Mouse (Mus musculus) stomach, embryonic 14.5 days (tissue): ENCODE measurements around the gene BC052040. TPM values are rescaled to one million over a fixed set of nuclear protein-coding genes. Genes with fewer than 3 reads are reported as not detected.

ENCODE experiments used
- ATAC-seq: fragments of 200-750 bp; cut with Nextera tagmentation; 2 replicates; pipeline ENCODE4 v1.8.0; 2017; ENCODE audit warnings: low read depth, moderate TSS enrichment; ENCODE audit not compliant: insufficient number of reproducible peaks, insufficient read depth, low FRiP score
- H3K27ac ChIP-seq: fragments of 300-500 bp; sonication (generic); 2 replicates; pipeline ENCODE4 v1.5.1; 2014; ENCODE audit warnings: mild to moderate bottlenecking, low read length, moderate library complexity, mixed read lengths
- H3K27me3 ChIP-seq: fragments of 300-500 bp; sonication (generic); 2 replicates; pipeline ENCODE4 v1.6.1; 2014; ENCODE audit warnings: low read length, control low read depth, mixed read lengths; ENCODE audit not compliant: control insufficient read depth, insufficient read depth
- H3K36me3 ChIP-seq: fragments of 300-500 bp; sonication (generic); 2 replicates; pipeline ENCODE4 v1.6.1; 2014; ENCODE audit warnings: mild to moderate bottlenecking, control low read depth, low read length, moderate library complexity, mixed read lengths; ENCODE audit not compliant: control insufficient read depth, insufficient read depth
- H3K4me1 ChIP-seq: fragments of 300-500 bp; sonication (generic); 2 replicates; pipeline ENCODE4 v1.6.1; 2014; ENCODE audit warnings: low read length, control low read depth, mixed read lengths; ENCODE audit not compliant: control insufficient read depth, insufficient read depth
- H3K4me2 ChIP-seq: fragments of 300-500 bp; sonication (generic); replicated peaks from 2 replicates; pipeline ENCODE4 v1.6.1; 2014; ENCODE audit warnings: low read depth, low read length, control low read depth
- H3K4me3 ChIP-seq: fragments of 300-500 bp; sonication (generic); 2 replicates; pipeline ENCODE4 v1.5.1; 2014; ENCODE audit warnings: low read depth, low read length, control low read depth
- H3K9ac ChIP-seq: fragments of 300-500 bp; sonication (generic); replicated peaks from 2 replicates; pipeline ENCODE4 v1.6.1; 2014; ENCODE audit warnings: low read depth, mild to moderate bottlenecking, control low read depth, low read length, moderate library complexity, mixed read lengths
- H3K9me3 ChIP-seq: fragments of 300-500 bp; sonication (generic); 2 replicates; pipeline ENCODE4 v1.6.1; 2016; ENCODE audit warnings: low read depth, low read length, control low read depth; ENCODE audit not compliant: control insufficient read depth
- WGBS: fragments of 180-500 bp; shearing (Covaris S2); extraction: QIAGEN DNeasy Blood & Tissue Kit; methylation state at CpG from one replicate; pipeline ENCODE4 v1.1.7; 2014; 5-methylcytosine and 5-hydroxymethylcytosine counted together
- polyA plus RNA-seq: library from polyadenylated mRNA; unstranded; fragments of >200 nt; fragmentation: Nextera tagmentation; extraction: Ambion mirVana; gene quantifications from 2 replicates; pipeline ENCODE4 v1.2.1, GENCODE M21; 2014

The BC052040 gene
- 11.3 and 13.5 TPM in 2 replicates for polyA plus RNA-seq

DNA sequence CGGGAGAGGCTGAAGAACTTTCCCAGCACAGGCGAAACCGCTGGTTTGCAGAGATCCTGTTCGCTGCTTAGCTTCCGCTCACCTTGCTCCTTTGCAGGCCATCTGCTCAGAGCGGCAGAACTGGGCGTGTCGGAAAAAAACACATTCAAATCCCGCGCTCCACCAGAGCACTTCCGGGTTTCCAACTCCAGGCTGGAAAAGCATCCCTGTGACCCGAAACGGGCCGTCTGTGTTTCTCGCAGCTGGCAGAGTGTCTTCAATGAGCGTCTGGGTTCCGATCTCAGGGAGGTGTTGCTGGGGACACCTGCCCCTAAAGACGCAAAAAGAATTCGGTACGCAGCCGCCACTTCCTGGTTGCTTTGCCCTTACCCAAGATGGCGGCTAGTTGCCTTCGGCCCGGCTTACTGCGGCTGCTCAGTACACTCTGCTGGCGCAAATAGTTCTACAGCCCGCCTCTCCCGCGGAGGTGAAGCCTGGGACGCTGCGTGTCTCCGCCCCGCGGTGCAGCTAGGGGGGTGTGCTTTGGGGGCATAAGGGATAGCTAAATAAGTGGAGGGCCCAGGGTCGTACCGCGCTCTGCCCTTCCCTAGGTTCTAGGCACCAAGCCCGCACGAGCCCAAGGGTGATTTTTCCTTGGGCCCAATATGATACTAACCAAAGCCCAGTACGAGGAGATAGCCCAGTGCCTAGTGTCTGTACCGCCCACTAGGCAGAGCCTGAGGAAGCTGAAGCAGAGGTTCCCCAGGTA is at the start of gene BC052040:
Gene BC052040, plus strand, starts transcription at position 476 of the 748 bp plus-strand sequence.
- under 1% methylated on average over 41 of the region's 41 CpGs for WGBS

GRCm38 (mm10) chr2:115538009-115538690 is 43.4 kb upstream of the BC052040 start:
- Histone ChIP-seq H3K4me1 (no peaks in the 10 kb centered on the region), H3K27ac (no peak overlapping the region), H3K9me3 (no peaks in the 10 kb centered on the region), H3K36me3 (no peaks in the 10 kb centered on the region), H3K4me2 (no peak overlapping the region), H3K9ac (no peak overlapping the region), H3K27me3 (no peaks in the 10 kb centered on the region), H3K4me3 (no peak overlapping the region)
- ATAC-seq = no peak
- 39% methylated on average over 13 of the region's 13 CpGs for WGBS

More for the DNA sequence above, at the start of gene BC052040:
- Histone ChIP-seq H3K36me3 (no peaks in the 10 kb centered on the region), H3K9me3 (no peaks in the 10 kb centered on the region), H3K9ac (peak within 1 kb of the TSS; percentile 57), H3K4me1 (no peaks in the 10 kb centered on the region; the same call in 1 of the 2 replicates), H3K27me3 (no peaks in the 10 kb centered on the region), H3K27ac (peak within 1 kb of the TSS; percentile 82), H3K4me3 (peak within 1 kb of the TSS; percentile 69), H3K4me2 (peak within 1 kb of the TSS; percentile 60)
- ATAC-seq = peak; percentile 97

DNA sequence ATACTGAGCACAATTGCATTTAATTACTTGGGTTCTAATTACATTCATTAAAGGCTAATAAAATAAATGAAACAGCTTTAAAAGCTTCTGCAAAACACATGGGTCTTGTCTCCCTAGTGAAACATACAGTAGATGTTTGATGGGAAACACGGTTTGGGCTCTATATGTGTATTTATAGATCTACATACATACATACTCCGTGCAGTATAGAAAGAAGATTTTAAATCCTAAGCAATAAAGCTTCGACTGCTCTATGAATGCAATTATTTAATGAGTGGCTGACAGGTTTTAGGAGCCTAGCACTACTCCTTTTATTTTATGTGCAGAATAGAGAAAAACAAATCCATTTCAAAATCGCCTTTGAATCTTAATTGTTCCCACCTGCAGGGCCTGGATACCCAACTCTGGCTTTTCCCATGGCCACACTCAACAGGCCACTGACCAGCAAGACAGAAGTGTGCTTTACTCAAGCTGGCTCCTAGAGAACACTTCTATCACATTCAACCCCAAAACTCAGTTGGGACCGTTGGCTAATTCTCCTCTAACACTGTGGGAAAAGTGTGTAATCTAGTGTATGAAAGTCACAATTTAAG is 42.7 kb upstream of the BC052040 start:
- H3K4me2 ChIP-seq = no peak overlapping the region
- H3K4me3 ChIP-seq = no peak overlapping the region
- H3K4me1 ChIP-seq = no peaks in the 10 kb centered on the region
- H3K9me3 ChIP-seq = no peaks in the 10 kb centered on the region
- no peaks in the 10 kb centered on the region for H3K36me3 ChIP-seq
- ATAC-seq = no peak
- H3K27ac ChIP-seq = no peak overlapping the region
- H3K27me3 ChIP-seq = no peaks in the 10 kb centered on the region
- no peak overlapping the region for H3K9ac ChIP-seq
- WGBS = 53% methylated on average over 5 of the region's 5 CpGs

- WGBS = 87% methylated on average over 5 of the region's 5 CpGs
- ATAC-seq = no peak
- Histone ChIP-seq H3K4me1 (no peaks in the 10 kb centered on the region), H3K9me3 (no peaks in the 10 kb centered on the region), H3K9ac (no peak overlapping the region), H3K27me3 (no peaks in the 10 kb centered on the region), H3K4me2 (no peak overlapping the region), H3K36me3 (no peaks in the 10 kb centered on the region), H3K4me3 (no peak overlapping the region), H3K27ac (no peak overlapping the region)
These were observed 41.8 kb upstream of the BC052040 start for GRCm38 (mm10) chr2:115539731-115540130.

GRCm38 (mm10) chr2:115542401-115543123 is 39.0 kb upstream of the BC052040 start:
- ATAC-seq = no peak
- no peak overlapping the region for H3K4me3 ChIP-seq
- H3K27me3 ChIP-seq = no peaks in the 10 kb centered on the region
- H3K4me1 ChIP-seq = no peaks in the 10 kb centered on the region
- WGBS = 44% methylated on average over 11 of the region's 11 CpGs
- H3K27ac ChIP-seq = no peak overlapping the region
- H3K36me3 ChIP-seq = no peaks in the 10 kb centered on the region
- H3K4me2 ChIP-seq = no peak overlapping the region
- H3K9me3 ChIP-seq = no peaks in the 10 kb centered on the region
- no peak overlapping the region for H3K9ac ChIP-seq

DNA sequence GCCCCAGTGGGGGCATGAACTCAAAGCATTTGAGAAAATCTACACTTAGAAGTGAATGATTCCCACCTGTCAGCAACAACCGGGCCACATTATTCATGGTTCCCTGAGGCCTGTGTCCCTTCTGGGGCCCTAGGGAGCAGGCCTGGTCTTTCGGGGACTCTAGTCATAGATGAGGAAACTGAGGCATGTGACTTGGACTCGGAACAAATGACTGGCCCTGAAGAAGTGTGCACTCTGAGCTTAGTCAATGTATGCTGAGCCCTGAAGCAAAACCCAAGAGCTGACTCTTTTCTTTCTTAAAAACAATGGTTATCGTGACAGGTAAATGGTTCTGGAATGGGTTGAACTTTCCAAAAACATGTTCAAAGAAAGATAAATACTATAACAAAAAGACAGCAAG is 38.3 kb upstream of the BC052040 start:
- 67% methylated on average over 4 of the region's 4 CpGs for WGBS
- H3K9me3 ChIP-seq = no peaks in the 10 kb centered on the region
- ATAC-seq = no peak
- H3K9ac ChIP-seq = no peak overlapping the region
- no peak overlapping the region for H3K4me3 ChIP-seq
- H3K27ac ChIP-seq = no peak overlapping the region
- no peaks in the 10 kb centered on the region for H3K27me3 ChIP-seq
- no peaks in the 10 kb centered on the region for H3K36me3 ChIP-seq
- H3K4me1 ChIP-seq = no peaks in the 10 kb centered on the region
- no peak overlapping the region for H3K4me2 ChIP-seq

DNA sequence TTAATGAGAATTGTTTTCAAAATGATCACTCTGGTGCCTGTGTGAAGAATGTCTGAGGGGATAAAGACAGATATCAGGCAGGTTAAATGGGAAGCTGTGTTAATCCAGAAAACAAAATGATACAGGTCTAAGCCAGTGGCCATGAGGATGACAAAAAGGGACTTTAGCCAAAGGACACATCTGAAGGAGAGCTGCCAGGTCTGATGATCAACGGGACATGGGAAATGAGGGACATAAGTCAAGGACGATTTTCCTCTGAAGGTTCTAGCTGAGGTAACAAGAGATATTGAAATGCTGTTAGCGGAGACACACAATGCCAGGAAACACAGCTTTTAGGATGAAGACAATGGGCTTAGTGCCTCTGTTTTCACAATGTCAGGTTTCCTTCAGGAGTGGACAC is 29.6 kb upstream of the BC052040 start:
- no peak overlapping the region for H3K4me3 ChIP-seq
- no peaks in the 10 kb centered on the region for H3K27me3 ChIP-seq
- WGBS = 76% methylated on average over 3 of the region's 3 CpGs
- ATAC-seq = no peak
- no peaks in the 10 kb centered on the region for H3K9me3 ChIP-seq
- H3K4me1 ChIP-seq = no peaks in the 10 kb centered on the region
- no peak overlapping the region for H3K27ac ChIP-seq
- H3K36me3 ChIP-seq = no peaks in the 10 kb centered on the region
- no peak overlapping the region for H3K4me2 ChIP-seq
- H3K9ac ChIP-seq = no peak overlapping the region

DNA sequence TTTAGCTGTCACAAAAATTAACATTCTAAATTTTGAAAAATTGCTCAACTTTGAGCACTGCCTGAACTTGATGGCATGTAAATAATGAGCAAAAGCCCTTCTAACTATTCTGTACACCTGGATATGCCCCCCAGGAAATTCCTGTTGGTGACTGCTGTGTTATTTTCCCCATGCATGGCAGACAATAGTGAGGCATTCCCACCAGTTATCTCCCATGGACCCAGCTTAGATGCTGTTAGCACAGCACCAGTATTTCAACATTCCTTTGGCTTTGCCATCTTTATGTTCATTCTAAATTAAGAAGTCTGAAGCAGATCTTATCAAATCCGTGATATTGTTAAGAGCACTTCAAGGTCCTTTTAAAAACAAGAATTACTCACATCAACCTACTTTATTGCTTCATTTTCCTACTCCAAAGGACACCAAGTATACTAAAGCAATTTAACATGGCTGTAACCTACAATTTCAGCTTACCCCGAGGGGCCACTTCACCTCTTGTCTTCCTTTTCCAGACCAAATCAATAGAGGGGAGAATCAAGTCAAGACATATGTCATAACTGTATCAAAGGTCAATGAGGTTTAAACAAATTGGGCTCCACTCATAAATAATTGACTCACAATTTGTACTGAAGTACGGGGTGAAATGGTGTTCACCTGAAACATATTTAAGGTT is 19.2 kb upstream of the BC052040 start:
- H3K4me1 ChIP-seq = no peaks in the 10 kb centered on the region
- H3K27me3 ChIP-seq = no peaks in the 10 kb centered on the region
- H3K9ac ChIP-seq = no peak overlapping the region
- no peaks in the 10 kb centered on the region for H3K9me3 ChIP-seq
- WGBS = 61% methylated on average over 3 of the region's 3 CpGs
- no peaks in the 10 kb centered on the region for H3K36me3 ChIP-seq
- no peak for ATAC-seq
- H3K4me3 ChIP-seq = no peak overlapping the region
- no peak overlapping the region for H3K27ac ChIP-seq
- no peak overlapping the region for H3K4me2 ChIP-seq
